Mouse (Mus musculus): Measurements from ENCODE around the gene Grm4.

Grm4 gene

DNA sequence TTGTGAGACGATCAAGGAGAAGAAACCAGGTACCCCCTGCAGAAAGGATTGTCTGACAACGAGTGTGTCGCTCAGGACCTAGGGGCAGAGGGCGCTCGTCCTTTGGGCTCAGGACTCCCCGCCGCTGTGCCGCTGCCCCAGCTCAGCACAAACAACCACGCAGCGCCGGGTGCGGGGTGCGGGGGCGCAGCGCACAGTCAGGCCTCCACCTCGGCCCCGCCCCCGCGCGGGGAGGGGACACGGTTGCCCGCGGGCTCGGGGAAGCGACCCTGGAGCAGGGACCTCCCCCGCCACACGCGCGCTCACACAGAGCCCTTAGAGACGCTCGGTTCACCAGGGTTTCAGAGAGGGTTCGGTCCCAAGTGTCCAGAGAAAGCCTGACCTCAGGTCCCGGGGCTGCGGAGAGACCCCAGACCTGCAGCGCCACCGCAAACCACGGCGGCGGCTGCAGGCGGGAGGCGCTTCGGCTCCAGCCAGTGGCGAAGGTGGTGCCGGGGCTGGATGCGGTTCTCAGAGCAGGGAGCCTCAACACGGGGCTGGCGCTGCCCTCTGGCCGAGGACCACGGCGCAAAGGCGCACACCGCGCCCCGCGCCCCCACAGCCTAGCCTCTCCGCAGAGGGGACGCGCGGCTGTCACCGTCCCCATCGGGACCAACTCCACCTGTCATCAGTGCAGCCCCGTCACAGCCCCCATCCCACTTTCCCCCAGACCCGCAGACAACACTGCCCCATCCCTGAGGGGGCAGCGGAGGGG is 9.2 kb downstream of the Grm4 start:
- no peak for DNase-seq (ENCODE audit: low read depth, low spot score)

GRCm38 (mm10) chr17:27511125-27511735 is 10.0 kb downstream of the Grm4 start:
- no peak for DNase-seq (ENCODE audit: low read depth, low spot score)

DNA sequence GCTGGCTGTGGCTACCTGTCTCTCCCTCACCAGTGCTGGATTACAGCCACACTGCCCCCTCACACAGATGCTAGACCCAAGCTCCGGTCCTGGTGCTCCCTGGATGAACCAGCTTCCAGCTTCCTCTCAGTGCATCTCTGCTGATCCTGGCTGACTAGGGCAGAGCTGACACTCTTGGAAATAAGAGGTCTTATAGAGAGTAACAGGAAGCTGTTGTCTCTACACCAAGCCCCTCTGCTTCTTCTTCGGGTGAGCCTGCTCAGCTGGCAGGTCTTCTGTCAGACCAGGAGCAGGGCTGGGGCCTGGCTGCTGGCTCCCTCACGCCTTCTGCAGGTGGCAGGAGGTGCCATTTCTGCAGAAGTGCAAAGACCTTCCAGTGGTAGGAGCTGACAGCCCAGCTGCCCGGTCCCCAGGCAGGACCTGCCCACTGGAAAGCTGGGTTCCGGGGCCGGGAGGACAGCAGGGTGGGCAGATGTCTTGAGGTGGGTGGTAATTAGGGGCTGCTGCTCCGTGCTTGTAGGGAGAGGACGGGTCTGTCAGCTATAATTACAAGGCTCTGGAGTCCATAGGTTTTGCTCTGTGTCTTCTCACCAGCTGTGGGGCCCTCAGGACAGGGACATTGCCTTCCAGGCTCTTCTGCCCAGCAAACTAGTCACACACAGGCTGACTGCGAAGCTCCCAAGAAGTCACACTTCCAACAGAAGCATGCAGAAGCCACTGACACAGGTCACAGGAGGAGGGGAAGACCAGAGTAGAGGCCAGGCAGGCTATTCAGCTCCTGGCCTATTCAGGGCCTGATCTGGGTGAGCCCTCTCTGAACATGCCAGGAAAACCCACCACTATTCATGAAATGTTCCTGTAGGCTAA is 10.7 kb downstream of the Grm4 start:
- no peak for DNase-seq (ENCODE audit: low read depth, low spot score)

GRCm38 (mm10) chr17:27509056-27509455 is 12.1 kb downstream of the Grm4 start:
- no peak for DNase-seq (ENCODE audit: low read depth, low spot score)

- no peak for DNase-seq (ENCODE audit: low read depth, low spot score)
These were observed 12.7 kb downstream of the Grm4 start for GRCm38 (mm10) chr17:27508513-27508912.

DNA sequence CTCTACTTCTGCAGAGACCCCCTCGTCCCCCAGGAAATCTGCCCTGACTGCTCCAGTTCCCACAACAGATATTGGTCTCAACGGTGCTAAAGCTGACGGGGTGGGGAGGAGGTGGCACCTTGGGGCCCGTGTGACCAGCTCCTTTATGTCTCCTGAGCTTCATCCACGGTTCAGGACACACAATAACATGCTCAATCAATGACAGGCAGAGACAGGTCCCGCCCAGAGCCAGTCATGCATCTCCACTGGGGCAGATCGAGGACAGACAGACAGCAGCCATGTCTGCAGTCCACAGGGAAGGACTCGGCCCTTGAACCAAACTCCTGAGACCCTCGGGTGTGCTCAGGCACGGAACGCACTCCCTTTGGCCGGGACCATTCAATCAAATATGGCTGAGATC is 13.2 kb downstream of the Grm4 start:
- no peak for DNase-seq (ENCODE audit: low read depth, low spot score)

DNA sequence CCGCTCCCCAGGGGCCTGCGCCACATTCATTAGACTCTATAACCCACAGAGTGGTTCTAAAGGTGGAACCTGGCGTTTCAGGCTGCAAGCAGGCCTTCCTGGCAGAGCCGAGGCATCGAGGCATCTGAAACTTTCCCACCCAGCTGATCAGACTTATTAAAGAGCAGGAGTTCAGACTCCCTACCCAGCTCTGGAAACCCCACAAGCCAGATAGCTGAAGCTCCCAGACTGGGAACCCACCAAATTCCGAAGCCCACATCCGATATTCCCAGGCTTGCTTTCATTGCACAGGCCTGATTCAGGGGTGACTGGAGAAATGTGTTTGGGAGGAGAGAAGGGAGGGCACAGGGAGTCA is 13.6 kb downstream of the Grm4 start:
- no peak for DNase-seq (ENCODE audit: low read depth, low spot score)

GRCm38 (mm10) chr17:27506871-27507590 is 14.2 kb downstream of the Grm4 start:
- DNase-seq (ENCODE audit: low read depth, low spot score): no peak

DNA sequence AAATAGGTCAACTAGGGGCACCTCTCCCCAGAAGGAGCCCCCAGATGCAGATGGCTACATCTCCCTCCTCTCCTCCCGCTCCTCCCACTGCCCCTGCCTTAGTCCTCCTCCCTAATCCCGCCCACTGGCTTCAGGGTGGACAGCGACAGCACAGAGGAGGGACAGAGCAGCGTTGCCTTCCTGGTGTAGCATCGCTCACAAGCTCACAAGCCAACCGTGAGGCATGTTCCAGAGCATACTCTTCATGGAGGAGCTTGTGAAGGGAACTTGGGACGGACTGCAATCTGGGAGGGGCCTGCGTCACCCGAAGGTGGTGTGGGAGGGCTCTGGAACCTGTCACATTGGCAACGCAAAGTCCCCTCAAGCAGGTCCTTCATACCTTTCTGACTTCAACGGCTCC is 14.8 kb downstream of the Grm4 start:
- no peak for DNase-seq (ENCODE audit: low read depth, low spot score)

GRCm38 (mm10) chr17:27505221-27505881 is 15.9 kb downstream of the Grm4 start:
- DNase-seq (ENCODE audit: low read depth, low spot score): no peak

GRCm38 (mm10) chr17:27503869-27504268 is 17.3 kb downstream of the Grm4 start:
- DNase-seq (ENCODE audit: low read depth, low spot score): no peak

- DNase-seq (ENCODE audit: low read depth, low spot score): no peak
These were observed 18.3 kb downstream of the Grm4 start for GRCm38 (mm10) chr17:27502736-27503445.

DNA sequence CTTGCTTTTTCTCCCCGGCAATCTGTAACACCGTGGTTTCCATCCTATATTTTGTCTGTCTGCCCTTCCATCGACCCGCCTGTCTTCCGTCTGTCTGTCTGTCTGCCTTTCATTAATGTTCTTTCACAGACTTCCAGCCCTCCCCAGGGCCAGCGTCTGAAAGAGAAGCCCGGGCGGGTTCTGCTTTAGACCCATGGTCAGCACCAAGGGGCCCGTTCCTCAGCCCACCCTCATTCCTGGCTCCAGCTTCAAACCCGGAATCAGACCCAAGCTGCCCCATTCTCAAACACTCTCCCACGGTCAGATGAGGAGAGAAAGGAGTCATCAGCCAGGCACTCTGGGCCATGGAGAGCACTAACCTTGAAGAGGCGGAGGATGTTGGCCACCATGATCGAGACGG is 18.9 kb downstream of the Grm4 start:
- DNase-seq (ENCODE audit: low read depth, low spot score): no peak

DNA sequence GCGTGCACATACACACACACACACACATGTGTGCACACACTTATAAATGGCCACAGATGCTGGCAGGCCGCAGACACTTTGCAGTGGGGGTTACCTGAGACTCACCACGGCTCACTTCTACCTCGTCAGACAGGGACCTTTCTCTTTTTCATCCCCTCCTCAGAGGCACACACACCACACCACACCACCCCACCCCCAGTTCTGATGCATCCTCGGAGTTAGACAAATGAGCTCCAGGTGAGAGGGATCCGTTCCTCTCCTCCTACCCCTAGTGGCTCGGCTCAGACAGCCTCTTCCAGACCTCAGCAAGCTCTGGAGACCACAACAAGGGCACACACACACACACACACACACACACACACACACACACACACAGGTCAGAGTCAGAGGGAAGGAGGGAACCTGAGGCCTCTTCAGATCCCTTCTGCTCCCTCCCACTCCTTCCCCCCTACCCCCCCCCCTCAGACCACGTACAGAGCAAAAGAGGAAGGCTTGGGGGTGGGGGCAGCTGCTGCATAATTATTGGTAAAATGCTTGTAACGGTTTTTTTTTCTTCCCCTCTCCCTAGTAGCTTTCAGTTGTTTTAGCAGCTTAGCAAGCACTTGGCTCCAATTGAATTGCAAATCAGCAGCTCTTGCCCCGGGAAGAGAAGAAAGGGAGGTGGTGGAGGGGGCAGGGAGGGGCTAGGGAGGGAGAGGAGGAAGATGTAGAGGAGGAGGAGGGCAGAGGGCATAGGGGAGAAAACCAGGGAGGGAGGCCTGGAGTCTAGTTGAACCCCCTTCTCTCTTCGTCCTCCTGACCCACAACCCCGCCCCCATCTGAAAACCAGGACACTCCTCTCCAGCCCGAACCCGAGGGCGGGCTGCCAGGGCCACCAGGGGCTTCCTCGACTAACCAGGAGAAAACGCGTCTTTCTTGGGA is 19.6 kb downstream of the Grm4 start:
- peak; percentile 51 for DNase-seq (ENCODE audit: low read depth, low spot score)

DNA sequence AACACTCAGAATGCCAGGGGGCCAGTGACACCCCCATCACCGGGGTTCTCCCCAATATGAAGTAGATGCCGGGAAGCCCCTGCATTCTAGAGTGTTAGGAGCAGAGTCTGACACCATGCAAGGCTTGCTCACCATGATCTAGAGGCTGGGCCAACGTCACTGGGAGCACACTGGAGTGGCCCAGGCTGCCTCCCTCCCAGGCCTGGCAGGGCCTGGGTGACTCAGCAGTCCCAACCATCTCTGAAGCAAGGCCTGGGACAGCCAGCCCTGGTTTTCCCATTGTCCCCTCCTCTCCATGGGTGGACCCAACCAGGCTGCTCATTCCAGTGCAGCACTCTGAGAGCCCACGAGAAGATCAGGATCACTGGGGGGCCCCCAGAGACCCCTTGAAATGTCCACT is 20.4 kb downstream of the Grm4 start:
- DNase-seq (ENCODE audit: low read depth, low spot score): no peak

DNA sequence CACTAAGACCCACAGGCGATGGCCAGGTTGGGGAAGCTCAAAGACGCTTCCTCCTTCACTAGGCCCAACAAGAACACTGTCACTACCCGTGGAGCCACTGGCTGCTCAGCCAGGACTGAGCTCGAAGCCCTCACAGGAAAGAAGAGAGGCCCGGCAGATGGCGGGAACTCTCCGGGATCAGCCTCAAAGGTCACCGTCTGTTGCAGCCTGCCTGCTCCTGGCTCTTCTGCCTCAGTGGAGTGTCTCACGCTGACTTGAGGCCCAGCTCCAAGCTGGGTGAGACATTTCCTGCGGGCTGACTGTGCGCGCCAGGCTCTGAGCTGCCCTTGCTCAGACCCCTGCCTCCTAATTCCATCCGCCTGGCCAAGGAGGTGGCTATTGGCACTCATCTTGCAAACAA is 22.1 kb downstream of the Grm4 start:
- no peak for DNase-seq (ENCODE audit: low read depth, low spot score)

DNA sequence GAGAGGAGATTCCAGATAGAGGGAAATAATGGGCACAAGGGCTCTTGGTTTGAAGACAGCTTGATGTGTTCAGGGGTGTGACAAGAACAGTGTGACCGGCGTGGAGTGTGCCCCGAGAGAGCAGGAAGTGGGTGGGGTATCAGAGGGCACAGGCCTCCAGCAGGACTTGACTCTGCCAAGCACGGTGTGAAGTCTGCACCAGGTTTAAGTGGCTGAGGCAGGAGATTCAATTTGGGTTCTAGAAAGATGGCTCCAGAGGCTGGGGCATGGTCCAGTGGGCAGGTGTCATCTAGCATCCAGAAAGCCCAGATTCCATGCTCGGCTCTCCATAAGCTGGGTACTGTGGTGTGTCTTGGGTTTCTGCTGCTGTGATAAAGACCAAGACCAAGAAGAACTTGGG is 23.4 kb downstream of the Grm4 start:
- DNase-seq (ENCODE audit: low read depth, low spot score): no peak

DNA sequence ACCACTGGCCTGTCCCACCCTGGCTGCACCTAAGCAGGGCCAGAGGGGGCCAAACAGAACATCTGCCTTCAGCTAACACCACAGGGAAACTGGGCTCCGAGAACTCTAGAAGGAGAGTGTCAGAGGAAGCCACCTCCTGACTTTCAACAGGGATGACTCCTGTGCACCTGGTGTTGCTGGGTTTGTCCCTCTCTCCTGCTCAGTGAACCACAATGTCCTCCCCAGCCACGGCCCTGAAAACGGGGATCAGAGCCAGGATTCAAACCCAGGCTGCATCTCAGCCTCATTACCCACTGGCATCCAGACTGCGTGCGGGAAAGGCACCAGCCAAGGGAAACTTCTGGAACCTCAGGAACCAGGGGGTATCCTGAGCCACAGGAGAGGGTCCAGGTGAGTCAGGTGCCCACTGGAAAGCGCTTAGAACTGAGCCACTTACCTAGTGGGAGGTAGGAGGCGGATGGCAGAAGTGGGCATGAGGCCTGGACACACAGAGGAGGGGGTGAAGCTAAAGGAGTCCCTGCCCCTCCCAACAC is 26.1 kb downstream of the Grm4 start:
- DNase-seq (ENCODE audit: low read depth, low spot score): no peak

GRCm38 (mm10) chr17:27493969-27494368 is 27.2 kb downstream of the Grm4 start:
- no peak for DNase-seq (ENCODE audit: low read depth, low spot score)
